Mouse (Mus musculus) kidney, postnatal 0 days (tissue): ENCODE measurements around the gene Gm17402. TPM values are rescaled to one million over a fixed set of nuclear protein-coding genes. Genes with fewer than 3 reads are reported as not detected.

ENCODE experiments used
- ATAC-seq: fragments of 200-750 bp; cut with Nextera tagmentation; replicated peaks from 2 replicates; pipeline ENCODE4 v1.8.0; 2017; ENCODE audit warnings: low read depth, moderate number of reproducible peaks, moderate TSS enrichment, moderate library complexity; ENCODE audit not compliant: low FRiP score
- DNase-seq: peaks from one replicate; pipeline ENCODE4 v3.0.0-alpha.2; 2016; ENCODE audit warnings: low spot score
- H3K27ac ChIP-seq: fragments of 300-500 bp; sonication (generic); 2 replicates; pipeline ENCODE4 v1.5.1; 2014; ENCODE audit warnings: mild to moderate bottlenecking
- H3K27me3 ChIP-seq: fragments of 300-500 bp; sonication (generic); 2 replicates; pipeline ENCODE4 v1.6.1; 2014; ENCODE audit warnings: low read length, mixed read lengths; ENCODE audit not compliant: insufficient read depth
- H3K36me3 ChIP-seq: fragments of 300-500 bp; sonication (generic); 2 replicates; pipeline ENCODE4 v1.6.1; 2014; ENCODE audit warnings: low read length, mixed read lengths; ENCODE audit not compliant: insufficient read depth
- H3K4me1 ChIP-seq: fragments of 300-500 bp; sonication (generic); replicated peaks from 2 replicates; pipeline ENCODE4 v1.6.1; 2014; ENCODE audit warnings: antibody characterized with exemption, low read length, mixed read lengths; ENCODE audit not compliant: insufficient read depth
- H3K4me2 ChIP-seq: fragments of 300-500 bp; sonication (generic); 2 replicates; pipeline ENCODE4 v1.6.1; 2014; ENCODE audit warnings: mild to moderate bottlenecking, low read length, moderate library complexity, mixed read lengths
- H3K4me3 ChIP-seq: fragments of 300-500 bp; sonication (generic); replicated peaks from 2 replicates; pipeline ENCODE4 v1.5.1; 2014; ENCODE audit warnings: low read depth, low read length
- H3K9ac ChIP-seq: fragments of 300-500 bp; sonication (generic); 2 replicates; pipeline ENCODE4 v1.6.1; 2014; ENCODE audit warnings: low read depth, low read length
- H3K9me3 ChIP-seq: fragments of 300-500 bp; sonication (generic); replicated peaks from 2 replicates; pipeline ENCODE4 v1.6.1; 2016; ENCODE audit warnings: low read length, inconsistent platforms, mixed read lengths
- CTCF ChIP-seq: IDR thresholded peaks from 2 replicates; pipeline ENCODE4 v1.5.1; 2016; ENCODE audit warnings: antibody characterized with exemption, low read depth, mild to moderate bottlenecking, moderate library complexity
- WGBS: fragments of 180-500 bp; shearing (Covaris S2); extraction: QIAGEN DNeasy Blood & Tissue Kit; methylation state at CpG from one replicate; pipeline ENCODE4 v1.1.7; 2014; 5-methylcytosine and 5-hydroxymethylcytosine counted together
- polyA plus RNA-seq: library from polyadenylated mRNA; unstranded; fragments of >200 nt; fragmentation: Nextera tagmentation; extraction: Ambion mirVana; gene quantifications from 2 replicates; pipeline ENCODE4 v1.2.1, GENCODE M21; 2015

Gene Gm17402
- polyA plus RNA-seq, 1 experiment from 2014 or later, result not detected

DNA sequence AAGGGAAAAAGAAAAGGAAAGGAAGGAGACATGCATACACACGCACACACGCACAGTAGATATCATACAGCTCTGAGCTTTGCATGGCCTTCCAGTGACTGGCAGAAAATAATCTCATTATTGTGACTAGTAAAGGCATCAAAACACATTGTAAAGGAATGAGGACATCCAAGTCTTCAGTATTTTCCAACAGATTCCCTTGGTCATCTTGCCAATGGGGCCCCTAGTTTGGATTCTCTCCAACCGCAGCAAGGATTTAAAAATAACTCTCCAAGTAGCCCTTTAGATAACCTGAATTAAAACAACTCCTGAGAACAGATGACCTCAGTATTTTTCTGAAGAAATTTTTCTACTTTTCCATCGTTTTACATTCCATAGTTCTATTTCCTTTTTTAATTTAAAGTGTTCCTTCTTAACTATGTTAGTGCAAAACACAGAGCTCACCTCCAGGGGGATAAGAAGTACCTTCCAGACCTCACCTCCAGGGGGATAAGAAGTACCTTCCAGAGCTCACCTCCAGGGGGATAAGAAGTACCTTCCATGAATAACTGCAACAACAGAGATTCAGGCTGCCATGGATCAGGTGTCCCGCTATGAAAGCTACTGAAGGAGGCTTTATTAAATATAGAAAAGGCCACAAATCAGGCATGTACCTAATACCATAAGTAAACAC is 5.4 kb downstream of the Gm17402 start:
- Histone ChIP-seq H3K9ac (no peak overlapping the region), H3K4me2 (no peak overlapping the region), H3K9me3 (no peaks in the 10 kb centered on the region), H3K27me3 (0 out of 2 replicates have a peak, but pooled peaks cover 3% of the 10 kb centered on the region), H3K4me1 (no peaks in the 10 kb centered on the region), H3K36me3 (no peaks in the 10 kb centered on the region), H3K27ac (no peak overlapping the region), H3K4me3 (no peak overlapping the region)
- ATAC-seq, result no peak
- peak; percentile 23; the same call in 1 of the 2 replicates for TF ChIP-seq CTCF
- 80% methylated on average over 5 of the region's 5 CpGs for WGBS
- no peak for DNase-seq

DNA sequence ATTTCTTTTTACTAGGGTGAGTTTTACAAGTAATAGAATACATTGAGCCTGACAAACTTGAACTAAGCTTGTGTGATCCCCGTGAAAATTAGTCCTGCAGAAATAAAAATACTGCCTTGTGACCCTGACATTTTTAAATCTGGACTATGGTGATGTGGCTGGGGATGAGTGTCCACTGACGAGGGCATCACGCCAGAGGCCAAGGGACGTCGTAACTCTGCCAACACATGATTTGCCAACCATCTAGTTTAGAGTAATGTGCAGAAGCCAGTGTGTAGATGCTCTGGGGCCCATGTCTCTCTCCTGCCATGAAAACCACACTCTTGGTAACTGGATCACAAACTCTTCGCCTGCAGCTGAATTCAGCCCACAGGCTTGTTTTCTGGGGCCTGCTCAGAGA is 7.5 kb downstream of the Gm17402 start:
- no peak overlapping the region for H3K4me3 ChIP-seq
- H3K9me3 ChIP-seq, result no peaks in the 10 kb centered on the region
- 0 out of 2 replicates have a peak, but pooled peaks cover 3% of the 10 kb centered on the region for H3K27me3 ChIP-seq
- H3K4me2 ChIP-seq, result no peak overlapping the region
- no peak for DNase-seq
- no peak for TF ChIP-seq CTCF
- ATAC-seq, result no peak
- no peak overlapping the region for H3K27ac ChIP-seq
- 59% methylated on average over 6 of the region's 6 CpGs for WGBS
- H3K4me1 ChIP-seq, result no peaks in the 10 kb centered on the region
- H3K36me3 ChIP-seq, result no peaks in the 10 kb centered on the region
- no peak overlapping the region for H3K9ac ChIP-seq

DNA sequence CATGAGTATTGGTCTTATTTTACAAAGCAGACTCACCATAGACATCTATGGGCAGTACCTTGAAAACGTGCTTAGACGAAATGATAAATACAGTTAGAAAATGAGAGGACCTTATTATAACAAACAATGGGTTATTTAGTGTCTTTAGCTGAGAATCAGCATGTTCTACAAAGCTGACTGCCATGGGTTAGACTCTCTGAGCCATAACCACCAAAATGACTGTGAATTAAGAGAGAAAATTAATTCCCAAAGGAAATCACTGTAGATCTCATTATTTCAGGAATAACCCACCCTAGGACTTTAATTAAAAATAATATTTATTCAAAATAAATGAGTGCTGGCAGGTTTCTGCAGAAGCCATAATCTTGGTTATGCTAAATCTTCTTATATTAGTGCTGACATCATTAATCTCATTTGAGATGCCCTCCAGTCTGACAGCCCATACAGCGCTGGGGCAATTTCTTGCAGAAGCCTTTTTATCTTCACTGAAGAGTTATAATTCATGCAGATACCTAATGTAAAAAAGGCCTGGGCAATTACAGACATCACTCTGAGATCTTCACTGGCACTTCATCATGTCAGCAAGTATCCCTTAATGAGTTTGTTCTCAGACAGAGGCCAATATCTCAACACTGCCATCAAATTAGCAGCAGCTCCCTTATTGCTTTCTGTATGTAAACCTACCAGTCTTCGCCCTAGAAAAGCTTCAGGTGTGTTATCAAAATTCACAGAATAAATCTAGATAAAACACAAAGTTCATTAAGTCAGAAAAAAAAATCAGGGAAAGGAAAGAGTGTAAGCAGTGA is 8.7 kb downstream of the Gm17402 start:
- H3K9me3 ChIP-seq, result no peaks in the 10 kb centered on the region
- no peak overlapping the region for H3K9ac ChIP-seq
- TF ChIP-seq CTCF, result no peak
- H3K36me3 ChIP-seq, result no peaks in the 10 kb centered on the region
- H3K4me1 ChIP-seq, result no peaks in the 10 kb centered on the region
- H3K27ac ChIP-seq, result no peak overlapping the region
- WGBS, result 83% methylated on average over 4 of the region's 4 CpGs
- ATAC-seq, result no peak
- no peak overlapping the region for H3K4me2 ChIP-seq
- H3K27me3 ChIP-seq, result no peaks in the 10 kb centered on the region
- DNase-seq, result no peak
- H3K4me3 ChIP-seq, result no peak overlapping the region

DNA sequence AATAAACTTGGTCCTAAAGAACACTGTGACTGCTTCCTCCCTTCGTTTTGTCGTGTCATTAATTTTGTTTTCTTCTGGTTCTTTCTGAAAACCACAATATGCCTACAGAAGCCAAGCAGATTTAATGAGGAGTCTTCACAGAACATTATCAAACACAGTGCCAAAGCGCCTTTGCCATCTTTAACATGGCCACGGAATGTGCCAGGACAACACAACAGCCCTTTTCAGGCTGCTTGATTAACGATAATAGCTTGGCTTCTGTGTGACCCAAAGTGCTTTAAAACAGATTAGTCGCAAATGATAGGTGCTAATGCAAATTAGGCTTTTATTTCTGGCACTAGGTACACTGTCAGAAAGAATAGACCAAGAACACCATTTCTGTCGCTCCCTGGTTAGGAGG is 16.6 kb downstream of the Gm17402 start:
- Histone ChIP-seq H3K4me1 (no peaks in the 10 kb centered on the region), H3K9ac (no peak overlapping the region), H3K27ac (no peak overlapping the region), H3K27me3 (no peaks in the 10 kb centered on the region), H3K36me3 (peaks cover 4% of the 10 kb centered on the region; the same call in 1 of the 2 replicates), H3K9me3 (no peaks in the 10 kb centered on the region), H3K4me2 (no peak overlapping the region), H3K4me3 (no peak overlapping the region)
- no peak for TF ChIP-seq CTCF
- DNase-seq, result no peak
- 76% methylated on average over 7 of the region's 7 CpGs for WGBS
- no peak for ATAC-seq

DNA sequence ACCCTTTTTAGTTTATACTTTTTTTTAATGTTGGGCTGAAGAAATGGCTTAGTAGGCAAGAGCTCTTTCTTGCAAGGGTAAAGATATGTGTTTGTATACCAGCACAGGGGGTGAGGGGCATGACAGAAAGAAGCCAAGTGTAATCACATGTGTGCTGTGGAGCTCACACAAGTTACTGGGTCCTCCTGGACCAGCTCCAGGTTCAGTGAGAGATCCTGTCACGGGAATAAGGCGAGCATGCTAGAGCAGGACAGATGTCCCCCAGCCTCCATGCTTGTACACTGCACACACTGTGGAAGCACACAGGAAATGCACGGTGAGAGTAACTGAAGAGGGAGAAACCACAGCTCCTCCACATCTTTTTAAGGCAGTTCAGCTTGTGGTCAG is 22.2 kb downstream of the Gm17402 start:
- H3K4me1 ChIP-seq, result no peaks in the 10 kb centered on the region
- H3K9me3 ChIP-seq, result no peaks in the 10 kb centered on the region
- H3K4me3 ChIP-seq, result no peak overlapping the region
- peaks cover 4% of the 10 kb centered on the region; the same call in 1 of the 2 replicates for H3K36me3 ChIP-seq
- H3K9ac ChIP-seq, result no peak overlapping the region
- no peak overlapping the region for H3K4me2 ChIP-seq
- H3K27ac ChIP-seq, result no peak overlapping the region
- 93% methylated on average over 3 of the region's 3 CpGs for WGBS
- no peak for TF ChIP-seq CTCF
- DNase-seq (no peak), ATAC-seq (no peak)
- H3K27me3 ChIP-seq, result no peaks in the 10 kb centered on the region

DNA sequence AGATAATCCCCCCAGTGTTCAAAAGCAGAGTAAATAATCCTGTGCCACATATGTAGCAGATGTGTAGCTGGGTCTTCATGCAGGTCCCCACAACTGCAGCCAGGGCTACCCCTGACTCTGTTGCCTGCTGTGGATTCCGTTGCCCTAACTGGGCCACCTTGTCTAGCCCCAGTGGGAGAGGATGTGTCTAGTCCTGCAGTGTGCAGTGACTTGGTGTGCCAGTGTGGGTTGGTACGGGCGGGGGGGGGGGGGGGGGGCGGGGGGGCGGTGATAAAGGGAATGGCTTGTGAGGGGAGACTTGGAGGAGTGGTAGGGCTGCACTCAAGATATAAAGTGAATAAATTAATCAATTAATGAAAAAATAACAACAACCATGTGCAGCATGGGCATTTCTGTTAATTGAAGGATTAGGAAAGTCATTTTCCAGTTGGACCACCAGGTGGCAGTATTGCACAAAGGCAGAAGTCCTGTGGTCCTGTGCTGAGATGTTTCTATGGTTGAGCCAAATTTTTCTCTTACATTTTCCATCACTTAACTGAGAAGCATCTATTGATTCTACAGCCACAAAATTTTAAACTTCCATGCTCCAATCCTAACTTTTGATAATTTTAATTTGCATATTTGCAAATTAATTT is 22.7 kb downstream of the Gm17402 start:
- no peak overlapping the region for H3K4me2 ChIP-seq
- peak; percentile 71 for DNase-seq
- no peak overlapping the region for H3K27ac ChIP-seq
- no peaks in the 10 kb centered on the region for H3K27me3 ChIP-seq
- peak; percentile 59 for ATAC-seq
- WGBS, result 22% methylated on average over 2 of the region's 5 CpGs
- no peaks in the 10 kb centered on the region for H3K9me3 ChIP-seq
- H3K36me3 ChIP-seq, result peaks cover 3% of the 10 kb centered on the region; the same call in 1 of the 2 replicates
- H3K9ac ChIP-seq, result no peak overlapping the region
- H3K4me1 ChIP-seq, result no peaks in the 10 kb centered on the region
- no peak overlapping the region for H3K4me3 ChIP-seq
- TF ChIP-seq CTCF, result peak; percentile 91
